Mouse (Mus musculus) fat pad, adult 2 months (tissue): ENCODE measurements around the gene Nabp1.

Experiments
- DNase-seq: peaks from one replicate; pipeline ENCODE4 v3.0.0-alpha.2; 2011; ENCODE audit warnings: low read depth, low spot score; ENCODE audit errors: extremely low read depth

Nabp1 gene

GRCm38 (mm10) chr1:51478262-51479026 lies at the start of gene Nabp1:
Nabp1 (minus strand) TSS chr1:51478425.
- peak; percentile 86 for DNase-seq

GRCm38 (mm10) chr1:51525563-51526265 lies 47.5 kb upstream of the Nabp1 start:
- no peak for DNase-seq

- DNase-seq, result no peak
Measured at GRCm38 (mm10) chr1:51521651-51522050, 43.4 kb upstream of the Nabp1 start.

- no peak for DNase-seq
Measured at GRCm38 (mm10) chr1:51520246-51520780, 42.1 kb upstream of the Nabp1 start.

- no peak for DNase-seq
Measured at GRCm38 (mm10) chr1:51519112-51519511, 40.9 kb upstream of the Nabp1 start.

- no peak for DNase-seq
Measured at GRCm38 (mm10) chr1:51515625-51516024, 37.4 kb upstream of the Nabp1 start.

GRCm38 (mm10) chr1:51515041-51515440 lies 36.8 kb upstream of the Nabp1 start:
- no peak for DNase-seq

- no peak for DNase-seq
Measured at GRCm38 (mm10) chr1:51514379-51514778, 36.2 kb upstream of the Nabp1 start.

- DNase-seq, result no peak
Measured at GRCm38 (mm10) chr1:51513059-51513713, 35.0 kb upstream of the Nabp1 start.

GRCm38 (mm10) chr1:51512326-51512725 lies 34.1 kb upstream of the Nabp1 start:
- DNase-seq, result no peak

- no peak for DNase-seq
Measured at GRCm38 (mm10) chr1:51509776-51510175, 31.6 kb upstream of the Nabp1 start.

GRCm38 (mm10) chr1:51509083-51509482 lies 30.9 kb upstream of the Nabp1 start:
- no peak for DNase-seq

- DNase-seq, result no peak
Measured at GRCm38 (mm10) chr1:51508543-51508942, 30.3 kb upstream of the Nabp1 start.

- no peak for DNase-seq
Measured at GRCm38 (mm10) chr1:51507436-51507835, 29.2 kb upstream of the Nabp1 start.

GRCm38 (mm10) chr1:51506236-51506635 lies 28.0 kb upstream of the Nabp1 start:
- no peak for DNase-seq

- no peak for DNase-seq
Measured at GRCm38 (mm10) chr1:51505632-51506031, 27.4 kb upstream of the Nabp1 start.

GRCm38 (mm10) chr1:51503055-51503454 lies 24.8 kb upstream of the Nabp1 start:
- no peak for DNase-seq

GRCm38 (mm10) chr1:51502353-51502752 lies 24.1 kb upstream of the Nabp1 start:
- DNase-seq, result no peak

- no peak for DNase-seq
Measured at GRCm38 (mm10) chr1:51501251-51501650, 23.0 kb upstream of the Nabp1 start.

GRCm38 (mm10) chr1:51498601-51499098 lies 20.4 kb upstream of the Nabp1 start:
- no peak for DNase-seq

- no peak for DNase-seq
Measured at GRCm38 (mm10) chr1:51496163-51496562, 17.9 kb upstream of the Nabp1 start.
